Mouse (Mus musculus): ENCODE data around the gene Gpr179.
"Not testable (repeated sequence)": the region's sequence is repeated elsewhere in the genome, so short reads cannot be mapped to it uniquely, and the experiment has no call there.

Gene Gpr179

DNA sequence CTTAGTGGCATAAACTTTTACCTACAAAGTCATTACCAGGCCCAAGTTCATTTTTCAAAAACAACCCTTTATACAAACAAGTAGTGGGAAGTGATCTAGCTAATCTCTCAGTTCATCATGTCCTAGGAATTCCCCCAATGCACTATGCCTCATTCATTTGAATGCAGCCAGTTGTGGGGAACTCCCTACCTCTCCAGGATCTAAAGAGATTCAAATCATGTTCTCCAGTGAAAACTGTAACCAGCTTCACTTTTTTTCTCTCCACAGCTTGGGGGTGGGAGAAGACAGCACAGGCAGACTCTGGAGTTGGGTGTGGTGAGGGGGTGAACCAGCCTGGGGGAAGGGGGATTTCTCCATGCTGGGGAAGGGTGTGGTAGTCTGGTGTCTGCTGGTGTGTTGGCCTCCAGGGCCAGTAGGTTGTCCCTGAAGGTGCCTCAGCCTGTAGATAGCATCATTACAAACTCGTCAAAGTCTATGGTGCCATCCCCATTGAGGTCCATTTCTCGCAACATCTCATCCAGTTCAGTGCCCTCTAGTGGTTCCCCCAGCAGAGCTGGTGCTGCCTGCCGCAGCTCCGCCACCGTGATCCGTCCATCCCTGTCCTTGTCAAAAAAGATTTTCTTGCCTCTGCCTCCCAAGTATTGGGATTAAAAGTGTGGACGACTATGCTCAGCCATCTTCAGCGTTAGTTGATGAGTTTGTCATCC, 29.8 kb downstream of the Gpr179 start:
- in situ Hi-C loops (cut with MboI): not testable (repeated sequence)

DNA sequence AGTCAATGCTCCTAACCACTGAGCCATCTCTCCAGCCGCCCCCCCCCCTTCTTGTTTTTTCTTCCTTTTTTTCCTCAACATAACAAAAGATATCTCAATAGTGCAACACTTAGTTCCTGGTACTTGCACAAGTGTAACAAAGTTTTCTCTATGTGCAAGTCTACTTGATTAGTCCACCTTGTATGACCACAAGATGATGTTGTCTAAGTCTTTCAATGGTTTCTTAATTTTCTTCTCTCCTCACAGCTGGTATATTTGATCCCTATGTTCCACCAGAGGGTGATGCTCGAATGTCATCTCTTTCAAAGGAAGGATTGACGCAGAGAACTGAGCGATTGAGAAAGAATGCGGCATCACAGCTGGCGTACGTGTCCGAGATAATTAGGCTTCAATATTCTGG, 30.7 kb downstream of the Gpr179 start:
- in situ Hi-C loops (cut with MboI): no loop called here

DNA sequence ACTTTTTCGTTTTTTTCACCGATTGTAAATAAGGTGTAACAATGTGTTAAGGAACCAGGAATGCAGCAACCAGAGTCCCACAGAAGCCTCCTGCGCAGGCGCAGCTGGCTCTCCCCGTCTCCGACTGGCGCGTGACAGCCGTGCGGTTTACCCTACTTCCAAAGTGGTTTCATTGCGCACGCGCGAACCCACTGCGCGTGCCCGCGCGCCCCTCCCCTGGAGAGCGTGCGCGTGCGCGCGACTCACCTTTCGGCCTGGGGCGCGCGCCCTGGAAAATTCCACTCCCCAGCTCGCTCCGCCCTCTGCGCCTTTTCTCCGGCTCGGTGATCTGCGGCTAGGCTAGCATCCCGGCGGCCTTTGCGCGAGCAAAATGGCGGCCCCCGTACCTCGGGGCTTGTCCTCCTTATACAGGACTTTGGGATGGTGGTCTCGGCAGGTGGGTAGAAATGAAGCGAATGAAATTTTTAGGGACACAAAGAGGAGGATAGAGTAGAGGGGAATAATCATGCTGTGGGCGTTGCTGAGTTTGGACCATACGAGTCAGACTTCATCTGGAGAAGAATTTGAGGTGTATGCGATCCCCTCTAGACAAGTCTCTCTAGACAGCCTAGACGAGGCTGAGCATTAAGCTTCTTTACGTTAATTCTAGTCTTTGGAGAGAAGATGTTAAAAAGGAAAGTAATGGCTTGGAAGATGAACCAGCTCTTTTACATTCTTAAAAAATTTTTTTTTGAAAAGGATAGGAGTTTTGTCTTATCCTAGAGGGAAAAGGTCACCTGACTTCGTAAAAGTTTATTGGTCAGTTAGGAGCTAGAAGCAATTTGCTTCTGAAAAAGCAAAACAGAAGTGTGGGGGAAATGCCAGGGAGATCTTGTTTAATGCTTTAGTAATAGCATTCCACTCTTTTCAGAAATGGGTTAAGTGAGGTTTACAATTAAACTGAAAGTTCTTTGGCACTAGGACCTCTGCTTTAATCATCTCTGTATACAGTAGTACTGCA, 36.1 kb downstream of the Gpr179 start, which contains the start of gene Mrpl45:
Gene Mrpl45, plus strand, starts transcription at position 213 of the 1,000 bp plus-strand sequence.
- in situ Hi-C loops (cut with MboI): no loop called here

DNA sequence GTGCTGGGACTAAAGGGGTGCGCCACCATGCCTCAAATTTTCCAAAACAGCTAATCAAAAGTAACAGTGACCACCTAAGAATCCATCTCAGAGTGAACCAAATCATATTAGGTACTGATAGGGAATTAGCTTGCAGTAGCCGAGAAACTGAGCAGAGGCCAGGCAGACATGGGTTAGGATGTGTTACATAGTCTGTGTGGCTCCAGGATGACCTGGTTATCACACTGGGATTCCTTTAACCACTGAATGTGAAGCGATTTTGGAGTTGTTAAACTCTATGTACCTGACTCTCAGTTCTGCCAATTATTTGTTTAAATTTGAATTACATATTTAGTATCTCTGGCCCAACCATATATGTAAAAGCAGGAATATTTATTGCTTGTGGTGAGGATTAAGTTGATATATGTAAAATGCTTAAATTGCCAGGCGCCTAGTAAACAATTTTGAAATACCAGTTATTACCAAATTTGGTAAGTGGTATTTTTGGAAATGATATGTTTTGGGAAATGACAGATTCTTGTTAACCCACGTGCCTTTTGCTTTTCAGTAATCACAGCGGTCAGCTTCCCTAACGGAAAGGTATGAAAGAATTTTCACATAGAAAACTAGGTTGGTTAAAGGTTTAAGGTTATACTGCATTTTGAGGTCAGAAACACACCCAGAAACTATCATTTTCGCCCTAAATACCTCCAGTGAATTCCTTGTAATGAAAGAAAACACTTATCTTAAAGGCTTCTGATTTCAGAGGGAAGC, 37.0 kb downstream of the Gpr179 start:
- in situ Hi-C loops (cut with MboI): no loop called here

DNA sequence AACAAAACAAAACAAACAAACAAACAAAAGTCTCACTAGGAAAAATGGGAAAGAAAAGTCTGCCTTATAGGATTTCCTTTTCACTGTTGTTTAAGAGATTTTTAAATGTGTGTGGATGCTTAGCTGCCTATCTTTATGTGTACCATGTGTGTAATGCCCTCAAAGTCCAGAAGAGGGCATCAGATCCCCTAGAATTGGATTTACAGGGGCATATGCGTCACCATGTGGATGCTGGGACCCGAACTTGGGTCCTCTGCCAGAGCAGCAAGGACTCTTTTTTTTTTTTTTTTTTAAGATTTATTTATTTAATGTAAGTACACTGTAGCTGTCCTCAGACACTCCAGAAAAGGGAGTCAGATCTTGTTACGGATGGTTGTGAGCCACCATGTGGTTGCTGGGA, 37.8 kb downstream of the Gpr179 start:
- in situ Hi-C loops (cut with MboI): no loop called here

DNA sequence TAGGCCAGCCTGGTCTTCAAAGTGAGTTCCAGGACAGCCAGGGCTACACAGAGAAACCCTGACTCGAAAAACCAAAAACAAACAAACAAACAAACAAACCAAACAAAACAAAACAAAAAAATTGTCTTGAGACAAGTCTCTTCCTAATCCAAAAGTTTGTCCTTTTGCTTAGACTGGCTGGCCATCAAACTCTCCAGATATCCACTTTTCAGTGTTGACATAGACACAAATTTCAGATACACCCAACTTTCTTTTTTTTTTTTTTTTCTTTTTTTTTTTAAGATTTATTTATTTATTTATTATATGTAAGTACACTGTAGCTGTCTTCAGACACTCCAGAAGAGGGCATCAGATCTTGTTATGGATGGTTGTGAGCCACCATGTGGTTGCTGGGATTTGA, 39.0 kb downstream of the Gpr179 start:
- in situ Hi-C loops (cut with MboI): not testable (repeated sequence)

DNA sequence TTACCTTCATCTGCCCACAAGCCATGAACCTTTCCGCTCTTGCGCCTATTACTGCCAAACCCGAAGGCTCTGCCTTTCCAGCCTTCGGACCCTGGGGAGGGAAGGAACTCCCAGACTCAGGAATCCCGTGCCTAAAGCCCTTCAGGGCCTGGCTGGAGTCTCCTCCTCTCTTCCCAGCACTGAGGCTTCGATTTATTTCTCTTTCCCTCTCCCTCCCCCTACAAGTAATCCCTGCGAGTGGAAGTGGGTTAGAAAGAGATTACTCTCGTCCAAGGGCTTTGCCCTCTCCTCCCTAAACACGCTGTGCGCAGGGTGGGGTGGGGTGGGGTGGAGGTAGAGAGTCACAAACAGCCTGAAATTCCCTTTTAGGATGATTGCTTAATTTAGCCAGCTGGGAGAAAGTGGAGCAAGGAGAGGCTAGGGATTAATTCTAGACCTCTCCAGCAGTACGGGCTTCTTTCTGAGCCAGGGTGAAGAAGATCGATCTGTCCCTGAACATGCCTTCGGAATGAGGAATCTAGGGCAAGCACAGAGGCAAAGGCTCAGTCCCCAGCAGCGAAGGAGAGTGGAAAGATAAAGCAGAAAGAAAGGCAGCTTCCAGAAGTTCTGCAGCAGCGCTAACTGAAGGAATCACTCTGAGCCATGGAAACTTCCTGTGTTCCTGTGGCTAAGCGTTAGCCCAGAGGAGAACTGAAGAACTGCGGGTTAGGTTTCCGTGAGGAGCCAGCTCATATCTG, 40.8 kb downstream of the Gpr179 start:
- in situ Hi-C loops (cut with MboI): no loop called here

DNA sequence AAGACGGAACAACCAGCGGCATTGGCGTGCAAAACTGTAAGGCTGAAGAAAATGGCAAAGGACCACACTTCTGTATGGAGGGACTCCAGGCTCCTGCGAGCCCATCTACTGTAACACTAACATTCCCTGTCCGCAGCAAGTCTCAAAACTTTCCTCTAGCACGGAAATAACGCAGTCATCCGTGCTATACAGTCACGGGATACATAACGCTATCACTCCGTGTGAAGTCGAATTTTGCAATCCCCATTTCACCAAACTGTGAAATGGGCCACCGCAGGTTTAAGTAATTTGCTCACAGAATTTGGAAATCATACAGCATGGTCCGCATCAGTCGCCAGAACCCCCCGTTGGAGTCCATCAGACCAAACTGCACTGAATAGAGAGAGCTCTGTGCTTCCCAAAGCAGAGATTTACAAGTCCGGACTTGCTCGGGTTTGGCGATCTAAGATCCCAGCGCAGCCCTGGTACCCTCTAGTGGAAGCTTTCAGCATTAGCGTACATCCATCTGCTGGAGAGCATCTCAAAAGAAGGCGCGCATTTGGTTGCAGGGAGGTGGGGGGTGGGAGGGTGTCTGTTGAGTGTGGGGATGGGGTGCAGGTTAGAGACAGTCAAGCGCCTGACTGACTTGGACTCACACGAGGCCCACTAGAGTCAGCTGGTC, 41.8 kb downstream of the Gpr179 start:
- in situ Hi-C loops (cut with MboI): no loop called here

DNA sequence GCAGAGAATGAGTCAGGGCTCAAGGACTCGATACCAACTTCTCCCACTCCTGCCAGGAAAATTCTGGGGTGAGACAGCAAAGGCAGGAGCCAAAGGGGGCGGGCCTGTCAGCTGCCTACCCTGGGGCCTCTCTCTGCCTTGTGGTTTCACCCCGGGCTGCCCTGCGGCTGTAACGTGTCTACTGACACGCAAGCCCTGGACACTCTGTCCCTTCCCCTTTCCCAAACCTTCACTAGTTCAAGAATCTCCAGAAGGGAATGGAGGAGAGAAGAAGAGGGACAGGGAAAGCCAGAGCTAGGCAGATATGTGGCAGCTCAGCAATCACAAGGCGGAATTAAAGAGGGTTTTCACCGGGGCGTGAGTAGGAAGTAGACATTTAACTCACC, 42.4 kb downstream of the Gpr179 start:
- in situ Hi-C loops (cut with MboI): no loop called here

DNA sequence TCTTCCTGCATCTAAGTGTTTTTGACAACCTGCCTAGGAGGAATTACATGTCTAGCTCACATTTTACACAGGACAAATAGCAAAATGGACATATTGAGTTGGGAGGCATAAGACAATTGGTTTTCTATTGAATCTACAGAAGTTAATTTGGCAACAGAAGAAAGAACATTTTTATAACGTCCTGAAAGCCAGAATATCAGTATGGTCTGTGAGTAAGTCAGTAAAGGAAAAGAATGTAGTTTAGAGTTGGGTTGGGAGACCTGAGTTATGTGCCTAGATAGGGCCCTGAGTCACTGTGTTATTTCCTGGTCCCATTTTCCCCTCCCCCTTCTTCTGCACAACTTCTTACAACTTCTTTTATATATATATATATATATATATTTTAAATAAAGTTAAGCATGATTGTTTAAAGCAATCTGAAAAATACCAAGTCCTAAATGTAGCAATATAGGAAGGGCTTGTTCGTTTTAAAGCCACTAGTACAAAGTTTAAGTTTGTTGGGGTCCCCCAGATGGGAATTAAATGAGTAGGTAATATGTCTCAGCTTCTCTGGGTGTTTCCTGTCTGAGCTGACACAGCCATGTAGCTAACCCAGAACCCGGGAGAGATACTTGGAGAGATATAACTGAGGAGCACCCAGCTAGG, 42.9 kb downstream of the Gpr179 start:
- in situ Hi-C loops (cut with MboI): no loop called here

DNA sequence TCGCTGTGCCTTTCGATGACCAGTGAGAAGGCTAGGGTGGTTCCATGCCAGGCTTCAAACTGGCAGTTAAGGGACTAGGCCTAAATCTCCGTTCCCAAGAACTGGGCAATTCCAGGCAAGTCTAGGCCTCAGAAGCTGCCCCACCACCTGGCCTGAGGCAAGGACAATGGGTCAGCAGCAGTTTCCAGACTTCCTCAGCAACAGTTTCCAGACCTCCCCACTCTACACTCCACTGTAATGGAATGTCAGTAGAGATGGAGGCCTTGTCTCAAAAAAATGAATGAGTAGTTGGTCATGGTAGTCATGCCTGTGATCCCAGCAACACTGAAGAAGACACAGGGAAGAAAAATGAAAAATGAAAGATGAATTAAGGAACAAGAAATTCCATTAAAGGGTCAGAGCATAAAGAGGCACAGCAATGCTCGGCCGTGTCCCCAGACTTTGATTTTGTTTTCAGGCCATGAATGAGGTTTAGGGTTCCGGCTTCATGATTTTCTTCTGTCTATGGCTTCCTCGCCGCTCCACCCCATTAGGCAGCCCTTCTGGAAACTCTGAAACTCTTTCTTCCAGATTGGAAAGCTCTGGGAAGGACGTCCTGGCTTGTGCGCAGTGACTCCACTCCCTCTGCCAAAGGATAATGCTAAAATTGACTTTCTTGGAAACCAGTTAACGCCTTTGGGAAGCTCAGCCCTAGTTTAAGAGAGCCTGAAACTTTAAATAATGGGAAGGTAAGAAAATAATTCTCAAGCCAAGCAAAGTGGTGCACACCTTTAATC, 44.4 kb downstream of the Gpr179 start:
- in situ Hi-C loops (cut with MboI): no loop called here

DNA sequence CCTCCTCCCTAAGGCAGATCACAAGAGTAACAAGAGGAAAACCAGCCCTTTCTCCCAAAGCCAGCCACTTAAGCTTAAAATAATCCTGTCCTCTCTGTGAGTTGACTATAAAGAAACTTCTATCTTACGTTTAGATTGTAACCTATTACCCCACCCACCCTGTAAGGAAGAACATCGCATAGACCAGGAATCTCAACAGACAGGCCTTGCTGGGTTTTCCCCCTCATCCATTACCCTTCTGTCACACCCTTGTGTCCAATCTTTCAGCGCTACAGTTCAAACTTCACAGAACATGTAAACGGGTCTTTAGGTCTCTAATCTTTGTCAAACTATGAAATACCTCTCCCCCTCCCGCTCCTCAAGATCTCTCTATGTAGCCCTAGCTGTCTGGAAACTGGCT, 47.2 kb downstream of the Gpr179 start:
- in situ Hi-C loops (cut with MboI): no loop called here

DNA sequence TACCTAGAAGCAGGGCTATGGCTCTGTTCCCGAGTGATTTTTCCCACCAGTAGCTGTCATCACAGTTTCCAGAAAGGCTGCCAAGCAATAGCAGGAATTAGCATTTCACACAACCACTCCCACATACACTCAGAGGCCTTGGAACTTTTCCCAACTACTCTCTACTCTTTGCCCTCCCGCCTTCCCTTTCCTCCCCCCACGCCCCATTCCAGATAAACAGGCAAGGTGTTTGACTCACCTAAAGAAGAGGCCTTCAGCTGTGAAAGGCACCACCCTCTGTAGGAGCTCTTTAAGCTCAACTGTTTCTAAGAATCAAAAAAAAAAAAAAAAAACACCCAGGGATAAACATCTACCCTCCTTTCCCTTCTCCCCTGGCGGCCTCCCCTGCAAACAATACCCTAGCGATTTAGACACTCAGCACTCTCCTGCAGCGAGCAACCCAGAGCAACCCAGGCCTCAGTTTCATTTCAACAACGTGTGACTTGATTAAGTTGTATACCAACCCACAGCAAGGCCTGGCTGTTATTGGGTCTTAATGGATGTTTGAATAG, 49.6 kb downstream of the Gpr179 start:
- in situ Hi-C loops (cut with MboI): no loop called here

DNA sequence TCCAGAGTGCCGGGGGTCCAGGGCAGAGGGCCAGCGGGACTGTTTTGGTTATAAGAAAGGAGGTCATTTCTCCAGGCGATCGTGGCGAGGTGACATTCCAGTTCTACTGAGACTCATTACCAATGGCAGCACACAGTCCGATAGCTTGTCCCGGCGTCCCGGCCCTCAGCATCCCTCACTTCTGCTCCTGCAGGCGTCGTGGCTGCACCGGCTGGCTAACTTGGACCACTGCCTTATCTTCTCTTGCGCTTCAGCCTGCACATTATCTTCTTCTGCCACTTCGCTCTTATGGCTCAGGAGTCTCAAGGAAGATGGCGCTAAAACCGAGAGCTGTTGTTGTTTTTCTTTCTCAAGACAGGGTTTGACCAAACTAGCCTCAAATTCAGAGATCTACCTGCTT, 50.5 kb downstream of the Gpr179 start:
- in situ Hi-C loops (cut with MboI): no loop called here

DNA sequence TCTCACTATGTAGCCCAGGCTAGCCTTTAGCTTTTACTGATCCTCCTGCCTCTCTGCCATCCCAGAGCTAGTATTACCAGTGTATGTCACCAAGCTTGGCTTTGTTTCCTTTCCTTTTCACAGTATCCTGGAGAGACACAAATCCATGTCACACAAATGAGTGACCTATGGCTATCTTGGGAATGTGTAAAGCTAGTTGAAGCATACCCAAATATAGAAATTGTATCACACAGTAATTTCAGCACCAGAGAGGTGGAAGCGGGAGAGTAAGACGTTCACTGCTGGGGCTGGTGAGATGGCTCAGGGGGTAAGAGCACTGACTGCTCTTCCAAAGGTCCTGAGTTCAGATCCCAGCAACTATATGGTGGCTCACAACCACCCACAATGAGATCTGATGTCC, 51.9 kb downstream of the Gpr179 start:
- in situ Hi-C loops (cut with MboI): no loop called here

DNA sequence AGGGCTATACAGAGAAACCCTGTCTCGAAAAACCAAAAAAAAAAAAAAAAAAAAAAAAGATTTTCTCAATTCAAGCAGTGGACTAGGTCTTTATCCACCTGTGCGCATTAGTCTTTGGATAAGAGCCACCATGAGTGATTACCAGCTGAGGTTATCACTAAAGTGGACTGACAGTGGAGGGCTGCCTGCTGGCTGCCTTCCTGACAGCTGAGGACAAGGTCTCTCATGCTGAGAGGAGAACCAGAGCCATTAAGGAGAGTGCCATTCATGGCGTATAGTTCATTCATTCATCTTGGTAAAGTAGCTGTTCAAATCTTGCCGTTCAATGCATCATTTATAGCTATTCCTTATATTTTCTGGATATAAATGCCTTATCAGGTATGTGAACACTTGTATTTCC, 55.3 kb downstream of the Gpr179 start:
- in situ Hi-C loops (cut with MboI): no loop called here

DNA sequence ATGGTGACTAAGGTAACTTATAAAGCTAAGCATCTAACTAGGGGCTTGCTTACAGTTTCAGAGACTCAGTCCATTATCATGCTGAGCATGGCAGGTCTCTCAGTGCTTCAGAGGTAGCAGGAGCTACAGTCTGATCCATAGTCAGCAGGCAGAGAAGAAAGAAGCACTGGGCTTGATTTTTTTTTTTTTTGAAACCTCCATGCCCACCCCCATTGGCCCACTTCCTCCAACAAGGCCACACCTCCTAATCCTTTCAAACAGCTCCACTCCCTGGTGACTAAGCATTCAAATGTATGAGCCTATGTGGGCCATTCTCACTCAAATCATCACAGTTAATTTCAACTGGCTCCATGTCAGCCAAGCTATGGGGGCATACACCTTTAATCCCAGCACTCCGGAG, 59.1 kb downstream of the Gpr179 start:
- in situ Hi-C loops (cut with MboI): no loop called here

DNA sequence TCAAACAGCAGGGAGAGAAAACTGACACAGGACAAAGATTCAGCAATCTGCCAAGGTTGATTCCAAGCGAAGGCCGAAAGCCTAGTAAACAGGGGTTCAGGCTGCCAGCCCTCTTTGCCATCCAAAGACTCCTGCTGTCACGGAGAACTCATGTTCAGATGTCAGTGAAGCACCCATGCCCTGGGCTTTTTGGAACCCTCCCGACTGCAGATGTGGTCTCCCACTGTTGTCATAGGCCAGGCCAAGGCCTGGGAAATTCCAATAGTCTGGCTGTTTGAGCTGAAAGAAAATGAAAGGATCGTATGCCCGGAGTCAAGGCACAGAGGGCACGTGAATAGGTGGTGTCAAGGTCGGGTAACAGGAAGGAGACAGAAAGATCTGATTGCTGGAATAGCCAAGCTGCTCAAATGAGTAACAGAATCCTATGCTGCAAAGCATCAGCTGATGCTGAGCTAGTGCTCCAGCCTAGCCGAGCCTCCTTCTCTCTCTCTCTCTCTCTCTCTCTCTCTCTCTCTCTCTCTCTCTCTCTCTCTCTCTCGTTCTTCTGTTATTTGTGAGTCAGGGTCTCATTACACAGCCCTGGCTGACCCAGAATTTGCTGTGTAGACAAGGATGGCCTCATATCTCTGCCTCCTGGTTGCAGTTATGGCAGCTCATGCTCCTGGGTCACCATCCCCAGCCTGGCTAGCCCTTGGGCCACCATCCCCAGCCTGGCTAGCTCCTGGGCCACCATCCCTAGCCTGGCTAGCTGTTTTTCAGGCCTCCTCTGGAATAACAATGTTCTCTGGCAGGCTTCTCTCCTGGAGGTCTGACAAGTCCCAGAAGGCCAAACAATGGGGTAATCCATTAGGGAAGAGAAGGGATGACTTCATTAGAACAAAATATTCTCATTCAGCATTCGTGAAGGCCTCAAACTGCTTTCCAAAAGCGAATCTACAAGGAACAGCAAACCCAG, 62.3 kb downstream of the Gpr179 start:
- in situ Hi-C loops (cut with MboI): no loop called here

Measured in mature B cell (primary cell).